Mouse (Mus musculus) megakaryocyte, embryonic 14.5 days (primary cell): ENCODE data around the gene Deaf1.

Experiments
- FLI1 ChIP-seq: IDR thresholded peaks from 2 replicates; pipeline ENCODE4 v1.6.1; 2012; ENCODE audit warnings: low read length, inconsistent platforms, mixed read lengths
- GATA1 ChIP-seq: IDR thresholded peaks from 3 replicates; pipeline ENCODE4 v1.6.1; 2012; ENCODE audit warnings: mixed read lengths, low read length, inconsistent platforms, borderline replicate concordance

DNA sequence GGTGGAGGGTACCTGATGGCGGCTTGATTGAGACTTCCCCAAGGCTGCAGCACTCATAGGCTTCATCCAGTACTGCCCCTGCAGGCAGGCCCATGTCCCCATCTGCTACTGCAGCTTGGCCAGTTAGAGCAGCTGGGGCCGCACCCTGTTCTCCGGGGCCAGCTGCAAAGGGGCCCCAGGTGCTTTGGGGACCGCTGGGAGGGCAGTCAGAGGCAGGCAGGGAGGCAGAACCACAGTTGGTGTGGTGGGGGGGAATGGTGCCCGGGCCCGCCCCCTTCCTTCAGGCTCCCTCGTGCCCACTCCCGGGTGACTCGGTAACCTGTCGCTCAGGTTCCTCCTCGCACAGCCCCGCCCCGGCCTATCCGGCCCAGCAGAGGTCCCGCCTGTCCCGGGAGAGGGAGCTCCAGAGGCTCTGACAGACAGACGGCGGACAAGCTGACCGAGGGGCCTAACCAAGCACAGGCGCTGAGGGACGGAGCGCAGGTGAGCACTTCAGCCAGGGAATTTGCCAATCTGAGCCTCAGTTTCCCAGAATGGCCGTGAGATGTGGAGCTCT is 11.2 kb upstream of the Deaf1 start, which contains the start of gene Eps8l2:
- TF ChIP-seq GATA1 = no peak
- no peak for TF ChIP-seq FLI1
